Comparison of ENCODE assay signal across 8 mouse cellular contexts in the genomic region with DNA sequence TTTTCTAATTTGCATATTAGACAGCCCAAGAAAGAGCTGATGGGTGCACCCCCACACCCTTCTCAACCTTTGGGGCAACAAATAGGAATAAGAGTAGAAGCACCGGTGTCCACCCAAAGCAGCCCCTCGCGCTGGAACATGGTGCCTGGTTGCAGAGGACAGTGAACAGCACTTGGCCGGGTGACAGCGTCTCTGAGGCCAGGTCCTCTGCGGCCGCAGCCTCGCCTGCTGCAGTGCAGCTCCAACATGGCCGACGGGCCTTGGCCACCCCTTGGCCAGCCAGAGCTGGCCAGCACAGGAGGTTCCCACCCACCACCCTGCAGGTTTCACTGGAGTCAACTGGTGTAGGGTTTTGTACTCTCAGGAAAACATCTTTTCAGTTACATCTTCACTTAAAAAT. TPM values are rescaled to one million over a fixed set of nuclear protein-coding genes. Genes with fewer than 3 reads are reported as not detected.
DNase-seq lines count a peak whose midpoint lies in the region; ATAC-seq and TF ChIP-seq lines count a peak whose summit lies in the region.

No protein-coding gene starts in this region.

- peak; percentile 64 for DNase-seq in gastrocnemius, postnatal 10 days
- DNase-seq in gastrocnemius, adult 8-10 months (ENCODE audit: low spot score in 2 of 2), result no peak
- DNase-seq in midbrain, embryonic 14.5 days, result no peak
- DNase-seq in layer of hippocampus, adult 11-12 months (ENCODE audit: low spot score), result no peak

- no peaks in the 10 kb centered on the region for H3K36me3 ChIP-seq in midbrain, embryonic 13.5 days
- H3K36me3 ChIP-seq in midbrain, embryonic 14.5 days (ENCODE audit: control insufficient read depth, insufficient read depth, low read length), result 0 out of 2 replicates have a peak, but pooled peaks cover 3% of the 10 kb centered on the region
- 0 out of 2 replicates have a peak, but pooled peaks cover 2% of the 10 kb centered on the region for H3K36me3 ChIP-seq in heart, embryonic 16.5 days (ENCODE audit: control insufficient read depth, insufficient read depth)

- no peaks in the 10 kb centered on the region for H3K9me3 ChIP-seq in midbrain, embryonic 13.5 days
- H3K9me3 ChIP-seq in midbrain, embryonic 14.5 days (ENCODE audit: control insufficient read depth, low read length), result no peaks in the 10 kb centered on the region
- H3K9me3 ChIP-seq in heart, embryonic 16.5 days (replicated peaks; ENCODE audit: control insufficient read depth, low read length), result no peaks in the 10 kb centered on the region

- H3K4me3 ChIP-seq in midbrain, embryonic 13.5 days (replicated peaks), result no peak overlapping the region; the same call in 1 of the 2 replicates
- no peak overlapping the region for H3K4me3 ChIP-seq in midbrain, embryonic 14.5 days (replicated peaks; ENCODE audit: low read depth, low read length)
- peak overlapping the region; percentile 29; the same call in 1 of the 2 replicates for H3K4me3 ChIP-seq in heart, embryonic 16.5 days (ENCODE audit: low read length)
- no peak overlapping the region for H3K4me3 ChIP-seq in olfactory bulb, adult 2 months (ENCODE audit: insufficient read depth, low read depth, low read length)

- TF ChIP-seq CTCF in olfactory bulb, adult 2 months (IDR thresholded peaks at IDR 0.05; ENCODE audit: insufficient read depth, low read depth, low read length), result no peak

- no peak for TF ChIP-seq POLR2A in olfactory bulb, adult 2 months (IDR thresholded peaks at IDR 0.05; ENCODE audit: insufficient read depth, low read depth, low read length)

- no peak for ATAC-seq in midbrain, embryonic 13.5 days
- no peak for ATAC-seq in midbrain, embryonic 14.5 days (ENCODE audit: low FRiP score, low TSS enrichment)
- ATAC-seq in heart, embryonic 16.5 days (replicated peaks; ENCODE audit: extremely low read depth, insufficient read depth, low FRiP score), result no peak
- no peak for ATAC-seq in activated CD4-positive, CD25-positive, alpha-beta regulatory T cell, adult 4 months

- no peak overlapping the region for H3K27ac ChIP-seq in midbrain, embryonic 13.5 days
- H3K27ac ChIP-seq in midbrain, embryonic 14.5 days (replicated peaks; ENCODE audit: low read depth, low read length), result no peak overlapping the region; the same call in 1 of the 2 replicates
- peak overlapping the region; percentile 63 for H3K27ac ChIP-seq in heart, embryonic 16.5 days (ENCODE audit: low read length)
- peak overlapping the region; percentile 26; the same call in 1 of the 2 replicates for H3K27ac ChIP-seq in olfactory bulb, adult 2 months (ENCODE audit: insufficient read depth, low read depth, low read length)

- WGBS in midbrain, embryonic 13.5 days, result 87% methylated on average over 10 of the region's 10 CpGs
- WGBS in midbrain, embryonic 14.5 days, result 79% methylated on average over 10 of the region's 10 CpGs
- 51% methylated on average over 10 of the region's 10 CpGs for WGBS in heart, embryonic 16.5 days
- 47% methylated on average over 10 of the region's 10 CpGs for WGBS in olfactory bulb, adult 2 months

- peak overlapping the region; percentile 19 for H3K4me2 ChIP-seq in midbrain, embryonic 13.5 days (replicated peaks)
- no peak overlapping the region for H3K4me2 ChIP-seq in midbrain, embryonic 14.5 days (ENCODE audit: low read length)
- peak overlapping the region; percentile 72 for H3K4me2 ChIP-seq in heart, embryonic 16.5 days (ENCODE audit: low read depth, low read length)

- no peaks in the 10 kb centered on the region for H3K27me3 ChIP-seq in midbrain, embryonic 13.5 days
- no peaks in the 10 kb centered on the region for H3K27me3 ChIP-seq in midbrain, embryonic 14.5 days (ENCODE audit: control insufficient read depth, insufficient read depth, low read length)
- H3K27me3 ChIP-seq in heart, embryonic 16.5 days (ENCODE audit: control insufficient read depth, insufficient read depth, low read length), result no peaks in the 10 kb centered on the region

- peaks cover 70% of the 10 kb centered on the region for H3K4me1 ChIP-seq in midbrain, embryonic 13.5 days (replicated peaks)
- peaks cover 44% of the 10 kb centered on the region for H3K4me1 ChIP-seq in midbrain, embryonic 14.5 days (ENCODE audit: control insufficient read depth, insufficient read depth, low read length)
- H3K4me1 ChIP-seq in heart, embryonic 16.5 days (ENCODE audit: control insufficient read depth, insufficient read depth, low read length), result peaks cover 72% of the 10 kb centered on the region
- H3K4me1 ChIP-seq in olfactory bulb, adult 2 months (ENCODE audit: control insufficient read depth, insufficient read depth, low read length), result peaks cover 25% of the 10 kb centered on the region

- H3K9ac ChIP-seq in midbrain, embryonic 13.5 days (replicated peaks), result peak overlapping the region; percentile 29; the same call in 1 of the 2 replicates
- H3K9ac ChIP-seq in midbrain, embryonic 14.5 days (replicated peaks; ENCODE audit: low read length), result no peak overlapping the region
- peak overlapping the region; percentile 39; the same call in 1 of the 2 replicates for H3K9ac ChIP-seq in heart, embryonic 16.5 days (ENCODE audit: low read length)

RNA-seq across cellular contexts. Expression of a gene that starts 12.1 kb away (rescaled TPM):
- total RNA-seq in gastrocnemius, postnatal 10 days (2021), result 1 to 10 TPM; 3.5 to 4.2 TPM
- 1 to 10 TPM; 1.0 to 2.2 (median 1.2) TPM for total RNA-seq in gastrocnemius, adult 8-10 months (2022)
- polyA plus RNA-seq in midbrain, embryonic 13.5 days (2015; fragmentation: Nextera tagmentation; extraction: Ambion mirVana), result 8.8 and 10.5 TPM in 2 replicates
- 6.4 and 7.5 TPM in 2 replicates for polyA plus RNA-seq in midbrain, embryonic 14.5 days (2014; fragmentation: Nextera tagmentation; extraction: Ambion mirVana)
- polyA plus RNA-seq in heart, embryonic 16.5 days (2015; fragmentation: Nextera tagmentation; extraction: Ambion mirVana), result 33.4 and 41.6 TPM in 2 replicates
- not detected in 2 replicates for polyA plus RNA-seq in olfactory bulb, adult 2 months (2012; ENCODE audit: insufficient read depth, insufficient read length, low replicate concordance, missing spikeins)
- polyA plus RNA-seq in activated CD4-positive, CD25-positive, alpha-beta regulatory T cell, adult 4 months (2017; shearing (Covaris generic)), result under 1 TPM in 1 of 2 experiments, not detected in 1; 0.40 TPM

RNA-seq across cellular contexts. Expression of a gene that starts 50.3 kb away (rescaled TPM):
- total RNA-seq in gastrocnemius, postnatal 10 days (2021), result 1,000 to 10,000 TPM; 2,149 to 2,299 TPM
- 1,000 to 10,000 TPM; 1,232 to 1,409 (median 1,307) TPM for total RNA-seq in gastrocnemius, adult 8-10 months (2022)
- 1,084 and 1,205 TPM in 2 replicates for polyA plus RNA-seq in midbrain, embryonic 13.5 days (2015; fragmentation: Nextera tagmentation; extraction: Ambion mirVana)
- 1,446 and 1,495 TPM in 2 replicates for polyA plus RNA-seq in midbrain, embryonic 14.5 days (2014; fragmentation: Nextera tagmentation; extraction: Ambion mirVana)
- 1,284 and 1,464 TPM in 2 replicates for polyA plus RNA-seq in heart, embryonic 16.5 days (2015; fragmentation: Nextera tagmentation; extraction: Ambion mirVana)
- 195 and 698 TPM in 2 replicates for polyA plus RNA-seq in olfactory bulb, adult 2 months (2012; ENCODE audit: insufficient read depth, insufficient read length, low replicate concordance, missing spikeins)
- 100 to 1,000 TPM; 102 to 126 TPM for polyA plus RNA-seq in activated CD4-positive, CD25-positive, alpha-beta regulatory T cell, adult 4 months (2017; shearing (Covaris generic))

Comparison
In these comparisons a context has a peak if more than half of its experiments do, and no peak if none do; other contexts are left out.
1. H3K27ac ChIP-seq: peak in heart, embryonic 16.5 days (single experiment) and olfactory bulb, adult 2 months (single experiment); none in midbrain, embryonic 13.5 days (single experiment) and midbrain, embryonic 14.5 days (single experiment).